In genomic region chr3:137622895-137623580, GRCm38 (mm10) we compare ENCODE assay signal across 9 mouse cellular contexts. TPM values are rescaled to one million over a fixed set of nuclear protein-coding genes. Genes with fewer than 3 reads are reported as not detected.
DNase-seq lines count a peak whose midpoint lies in the region; ATAC-seq and TF ChIP-seq lines count a peak whose summit lies in the region.
"Had no signal": no experiment of that assay in that cellular context is flagged by ENCODE, and none has a peak within 500 bp of the region (broad histone marks: within the 10 kb centered on the region; RNA-seq: fewer than 3 reads in every experiment).

No protein-coding gene starts in this region.

- H3K9ac ChIP-seq in heart, postnatal 0 days (replicated peaks; ENCODE audit: low read depth, low read length): peak overlapping the region; percentile 29; the same call in 1 of the 2 replicates
- H3K9ac ChIP-seq in midbrain, embryonic 11.5 days (ENCODE audit: low read length): peak overlapping the region; percentile 70

- peak overlapping the region; percentile 82 for H3K27ac ChIP-seq in cortical plate, adult 2 months (ENCODE audit: insufficient read depth, low read length)
- no peak overlapping the region for H3K27ac ChIP-seq in heart, postnatal 0 days (ENCODE audit: low read depth)
- H3K27ac ChIP-seq in midbrain, embryonic 11.5 days (ENCODE audit: low read depth, low read length): no peak overlapping the region
- H3K27ac ChIP-seq: macrophage had no signal

- TF ChIP-seq EP300 in heart, postnatal 0 days (IDR thresholded peaks at IDR 0.05; ENCODE audit: low read depth): no peak

- TF ChIP-seq CTCF in cortical plate, adult 2 months (IDR thresholded peaks at IDR 0.05; ENCODE audit: extremely low read depth, insufficient read depth, low read length): no peak
- no peak for TF ChIP-seq CTCF in heart, postnatal 0 days (IDR thresholded peaks at IDR 0.05; ENCODE audit: low read depth)

- no peaks in the 10 kb centered on the region for H3K9me3 ChIP-seq in heart, postnatal 0 days (replicated peaks; ENCODE audit: control insufficient read depth, low read length)
- no peaks in the 10 kb centered on the region for H3K9me3 ChIP-seq in midbrain, embryonic 11.5 days (ENCODE audit: control insufficient read depth, low read length)

- no peaks in the 10 kb centered on the region for H3K36me3 ChIP-seq in heart, postnatal 0 days (replicated peaks; ENCODE audit: control insufficient read depth, insufficient read depth, low read length)
- H3K36me3 ChIP-seq in midbrain, embryonic 11.5 days (ENCODE audit: control insufficient read depth, insufficient read depth, low read length): no peaks in the 10 kb centered on the region

- no peaks in the 10 kb centered on the region for H3K4me1 ChIP-seq in cortical plate, adult 2 months (ENCODE audit: control insufficient read depth, insufficient read depth, low read length)
- peaks cover 11% of the 10 kb centered on the region; the same call in 1 of the 2 replicates for H3K4me1 ChIP-seq in heart, postnatal 0 days (ENCODE audit: control insufficient read depth, insufficient read depth)
- peaks cover 20% of the 10 kb centered on the region for H3K4me1 ChIP-seq in midbrain, embryonic 11.5 days (ENCODE audit: control insufficient read depth, insufficient read depth, low read length)

- no peak for TF ChIP-seq POLR2A in cortical plate, adult 2 months (IDR thresholded peaks at IDR 0.05; ENCODE audit: extremely low read depth, insufficient read depth, low read length)

- 45% methylated on average over 14 of the region's 14 CpGs for WGBS in heart, postnatal 0 days
- WGBS in midbrain, embryonic 11.5 days: 21% methylated on average over 14 of the region's 14 CpGs

- peak; percentile 11 for DNase-seq in layer of hippocampus, adult 11-12 months (ENCODE audit: low spot score)
- DNase-seq in layer of hippocampus, adult 9-11 months: no peak
- DNase-seq in heart, postnatal 0 days (ENCODE audit: low spot score): no peak
- peak; percentile 89 for DNase-seq in midbrain, embryonic 11.5 days (ENCODE audit: low spot score, missing footprints)
- DNase-seq in adrenal gland, postnatal 36 days: no peak
- no peak for DNase-seq in urinary bladder, adult 2 months (ENCODE audit: low spot score)
- no peak for DNase-seq in right cerebral cortex, postnatal 14 days

- peak overlapping the region; percentile 53 for H3K4me3 ChIP-seq in cortical plate, adult 2 months (ENCODE audit: insufficient read depth, low read length)
- H3K4me3 ChIP-seq in heart, postnatal 0 days (ENCODE audit: low read depth, low read length): peak overlapping the region; percentile 57
- H3K4me3 ChIP-seq in midbrain, embryonic 11.5 days (ENCODE audit: low read depth, low read length): peak overlapping the region; percentile 49

- no peak for ATAC-seq in heart, postnatal 0 days (ENCODE audit: insufficient read depth, low read depth)
- no peak; the same call in 1 of the 2 replicates for ATAC-seq in midbrain, embryonic 11.5 days (ENCODE audit: low FRiP score)

- no peaks in the 10 kb centered on the region for H3K27me3 ChIP-seq in heart, postnatal 0 days (ENCODE audit: control insufficient read depth, insufficient read depth, low read length)
- H3K27me3 ChIP-seq in midbrain, embryonic 11.5 days (ENCODE audit: control insufficient read depth, insufficient read depth, low read length): peaks cover 3% of the 10 kb centered on the region; the same call in 1 of the 2 replicates

- H3K4me2 ChIP-seq in heart, postnatal 0 days (ENCODE audit: low read depth, low read length): peak overlapping the region; percentile 85
- peak overlapping the region; percentile 88 for H3K4me2 ChIP-seq in midbrain, embryonic 11.5 days

RNA-seq across cellular contexts. Expression of gene Ddit4l, which starts 1.6 kb away (rescaled TPM):
- polyA plus RNA-seq in cortical plate, adult 2 months (2012; rRNA removed): 37.7 and 45.3 TPM in 2 replicates
- total RNA-seq in heart, postnatal 0 days (2014; rRNA removed; ENCODE audit: low replicate concordance): 1.6 and 1.8 TPM in 2 replicates
- 10.3 and 15.2 TPM in 2 replicates for polyA plus RNA-seq in heart, postnatal 0 days (2015; fragmentation: Nextera tagmentation; extraction: Ambion mirVana)
- polyA plus RNA-seq in midbrain, embryonic 11.5 days (2014; fragmentation: Nextera tagmentation; extraction: Ambion mirVana): 13.7 and 16.8 TPM in 2 replicates
- total RNA-seq in adrenal gland, postnatal 36 days (2021): under 1 TPM; 0.36 to 0.89 TPM
- 2.6 and 2.8 TPM in 2 replicates for polyA plus RNA-seq in urinary bladder, adult 2 months (2012; rRNA removed)
- polyA plus RNA-seq: macrophage had no signal

RNA-seq across cellular contexts. Expression of gene Gm21962, which starts 48.3 kb away (rescaled TPM):
- polyA plus RNA-seq in cortical plate, adult 2 months (2012; rRNA removed): 0.17 TPM in 1 of 2 replicates, not detected in the other
- not detected in 2 replicates for total RNA-seq in heart, postnatal 0 days (2014; rRNA removed; ENCODE audit: low replicate concordance)
- polyA plus RNA-seq in heart, postnatal 0 days (2015; fragmentation: Nextera tagmentation; extraction: Ambion mirVana): not detected in 2 replicates
- not detected in 2 replicates for polyA plus RNA-seq in midbrain, embryonic 11.5 days (2014; fragmentation: Nextera tagmentation; extraction: Ambion mirVana)
- not detected for total RNA-seq in adrenal gland, postnatal 36 days (2021)
- not detected in 2 replicates for polyA plus RNA-seq in urinary bladder, adult 2 months (2012; rRNA removed)
- polyA plus RNA-seq: macrophage had no signal

Comparison
In these comparisons a context has a peak if more than half of its experiments do, and no peak if none do; other contexts are left out.
1. DNase-seq: peak in layer of hippocampus, adult 11-12 months (single experiment) and midbrain, embryonic 11.5 days (single experiment); none in layer of hippocampus, adult 9-11 months (single experiment), heart, postnatal 0 days (single experiment), adrenal gland, postnatal 36 days (0 of 2), urinary bladder, adult 2 months (single experiment) and right cerebral cortex, postnatal 14 days (single experiment).
2. Peak in every context shown above with its lines, with median percentiles within 50 percentile points of each other: H3K4me3 ChIP-seq.